Mouse (Mus musculus) intestine, postnatal 0 days (tissue): ENCODE results near the gene Armcx6. TPM values are rescaled to one million over a fixed set of nuclear protein-coding genes. Genes with fewer than 3 reads are reported as not detected.
A peak's percentile ranks its signal among the peaks of the same experiment; 100 is the strongest.

Experiments
- ATAC-seq: fragments of 200-750 bp; cut with Nextera tagmentation; 2 replicates; pipeline ENCODE4 v1.8.0; 2017; ENCODE audit warnings: mild to moderate bottlenecking, moderate TSS enrichment, moderate library complexity
- H3K27ac ChIP-seq: fragments of 300-500 bp; sonication (generic); 2 replicates; pipeline ENCODE4 v1.5.1; 2014; ENCODE audit warnings: mild to moderate bottlenecking, low read depth, low read length, moderate library complexity
- H3K27me3 ChIP-seq: fragments of 300-500 bp; sonication (generic); replicated peaks from 2 replicates; pipeline ENCODE4 v1.6.1; 2014; ENCODE audit warnings: low read length, mixed read lengths; ENCODE audit not compliant: control insufficient read depth, insufficient read depth
- H3K36me3 ChIP-seq: fragments of 300-500 bp; sonication (generic); 2 replicates; pipeline ENCODE4 v1.6.1; 2014; ENCODE audit warnings: mild to moderate bottlenecking, moderate library complexity; ENCODE audit not compliant: control insufficient read depth, insufficient read depth
- H3K4me1 ChIP-seq: fragments of 300-500 bp; sonication (generic); replicated peaks from 2 replicates; pipeline ENCODE4 v1.6.1; 2014; ENCODE audit warnings: antibody characterized with exemption, low read length, mixed read lengths; ENCODE audit not compliant: control insufficient read depth, insufficient read depth
- H3K4me2 ChIP-seq: fragments of 300-500 bp; sonication (generic); replicated peaks from 2 replicates; pipeline ENCODE4 v1.6.1; 2014; ENCODE audit warnings: low read depth, mild to moderate bottlenecking, moderate library complexity
- H3K4me3 ChIP-seq: fragments of 300-500 bp; sonication (generic); 2 replicates; pipeline ENCODE4 v1.5.1; 2014; ENCODE audit warnings: low read depth, low read length
- H3K9ac ChIP-seq: fragments of 300-500 bp; sonication (generic); 2 replicates; pipeline ENCODE4 v1.6.1; 2014; ENCODE audit warnings: mild to moderate bottlenecking, low read depth, low read length
- H3K9me3 ChIP-seq: fragments of 300-500 bp; sonication (generic); 2 replicates; pipeline ENCODE4 v1.6.1; 2016; ENCODE audit warnings: mixed run types; ENCODE audit not compliant: control insufficient read depth
- CTCF ChIP-seq: sonication (generic); IDR thresholded peaks from 2 replicates; pipeline ENCODE4 v1.5.1; 2016; ENCODE audit warnings: low read depth, mild to moderate bottlenecking, control low read depth, antibody characterized with exemption, moderate library complexity
- WGBS: fragments of 180-500 bp; shearing (Covaris S2); extraction: QIAGEN DNeasy Blood & Tissue Kit; methylation state at CpG from one replicate; pipeline ENCODE4 v1.1.7; 2014; 5-methylcytosine and 5-hydroxymethylcytosine counted together
- microRNA-seq: library from miRNA; unstranded; fragments of <30 nt; microRNA quantifications from one replicate; pipeline ENCODE4, GENCODE M21; 2016
- polyA plus RNA-seq: library from polyadenylated mRNA; unstranded; fragments of >200 nt; fragmentation: Nextera tagmentation; extraction: Ambion mirVana; gene quantifications from 2 replicates; pipeline ENCODE4 v1.2.1, GENCODE M21; 2015

Gene Armcx6
- polyA plus RNA-seq, 1 experiment from 2014 or later = 8.3 TPM

DNA sequence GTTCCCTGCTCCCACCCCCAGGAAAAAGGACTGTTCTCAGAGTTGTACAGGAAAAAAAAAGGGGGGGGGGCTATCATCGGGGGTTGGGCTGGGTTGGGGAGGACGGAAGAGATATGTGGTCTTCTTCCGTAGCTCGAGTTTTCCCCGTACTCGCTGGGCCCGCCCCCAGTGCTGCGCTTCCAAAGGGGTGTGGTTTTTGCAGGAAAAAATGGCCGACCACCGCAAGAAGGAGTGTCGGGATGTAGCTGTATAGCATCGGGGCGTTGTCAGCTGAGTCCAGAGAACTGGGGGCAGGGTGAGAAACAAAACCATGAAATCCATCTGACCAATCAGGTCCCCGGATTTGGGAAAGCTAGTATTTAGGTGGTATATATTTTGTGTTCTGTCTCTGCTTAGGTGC, 32.7 kb downstream of the Armcx6 start:
- no peaks in the 10 kb centered on the region for H3K9me3 ChIP-seq
- no peak for TF ChIP-seq CTCF
- no peaks in the 10 kb centered on the region for H3K36me3 ChIP-seq
- peak; percentile 74 for ATAC-seq
- H3K27me3 ChIP-seq = no peaks in the 10 kb centered on the region
- peak overlapping the region; percentile 46 for H3K4me3 ChIP-seq
- WGBS = 21% methylated on average over 14 of the region's 14 CpGs
- peak overlapping the region; percentile 40; the same call in 1 of the 2 replicates for H3K9ac ChIP-seq
- H3K4me2 ChIP-seq = peak overlapping the region; percentile 71
- no peaks in the 10 kb centered on the region for H3K4me1 ChIP-seq
- H3K27ac ChIP-seq = no peak overlapping the region

DNA sequence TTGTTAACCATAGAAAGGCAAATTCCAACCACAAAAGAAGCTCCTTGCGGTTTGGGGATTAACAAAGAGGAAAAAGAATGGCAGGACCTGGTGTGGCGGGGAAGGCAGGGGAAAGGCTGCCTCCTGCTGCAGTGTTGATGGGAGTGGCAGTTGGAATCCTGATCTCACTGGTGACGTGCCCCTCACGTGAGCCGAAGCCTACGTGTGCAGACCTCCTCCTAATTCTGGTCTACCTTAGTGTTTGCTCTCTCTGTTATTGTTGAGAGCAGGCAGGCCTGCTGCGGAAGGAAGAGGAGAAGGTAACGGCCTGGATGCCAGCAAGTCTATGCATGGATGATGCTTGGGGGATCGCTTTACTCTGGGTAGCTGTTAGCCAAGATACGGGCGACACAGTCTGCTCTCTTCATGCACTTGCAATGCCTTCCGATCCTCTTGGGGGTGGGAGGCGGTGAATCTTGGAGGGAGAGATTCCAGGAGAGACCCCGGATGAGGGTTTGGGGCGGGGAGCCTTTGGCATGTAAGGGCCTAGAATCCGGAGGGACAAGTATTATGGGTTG, 33.4 kb downstream of the Armcx6 start, which contains the start of gene Armcx1:
TSS of gene Armcx1 (plus strand) at position 212 of the 557 bp plus-strand sequence.
- no peaks in the 10 kb centered on the region for H3K36me3 ChIP-seq

GRCm38 (mm10) chrX:134716863-134717262, 34.4 kb downstream of the Armcx6 start:
- WGBS = 54% methylated on average over 3 of the region's 3 CpGs
- no peak overlapping the region for H3K9ac ChIP-seq
- H3K9me3 ChIP-seq = no peaks in the 10 kb centered on the region
- no peak for TF ChIP-seq CTCF
- no peaks in the 10 kb centered on the region for H3K4me1 ChIP-seq
- H3K4me3 ChIP-seq = no peak overlapping the region
- ATAC-seq = no peak
- H3K27me3 ChIP-seq = no peaks in the 10 kb centered on the region
- H3K4me2 ChIP-seq = no peak overlapping the region
- no peak overlapping the region for H3K27ac ChIP-seq
- H3K36me3 ChIP-seq = no peaks in the 10 kb centered on the region

More for the DNA sequence above, 33.4 kb downstream of the Armcx6 start, which contains the start of gene Armcx1:
- Histone ChIP-seq H3K27ac (peak within 1 kb of the TSS; percentile 36), H3K9me3 (no peaks in the 10 kb centered on the region), H3K4me1 (no peaks in the 10 kb centered on the region), H3K4me3 (peak within 1 kb of the TSS; percentile 46), H3K27me3 (no peaks in the 10 kb centered on the region), H3K9ac (peak within 1 kb of the TSS; percentile 40; the same call in 1 of the 2 replicates), H3K4me2 (peak within 1 kb of the TSS; percentile 71)
- ATAC-seq = peak; percentile 81
- WGBS = 21% methylated on average over 16 of the region's 16 CpGs
- TF ChIP-seq CTCF = peak; percentile 43

Small RNAs within 50 kb of the gene (microRNA-seq; reads per million reads assigned to microRNA genes)
- not detected for gene Mir7093

Other genes starting within 250 kb of the Armcx6 start
- gene Timm8a1, start 209.6 kb downstream of the Armcx6 start, polyA plus RNA-seq = 68.6 and 71.5 TPM in 2 replicates
- 0.81 and 0.83 TPM in 2 replicates for gene Btk, start 167.8 kb downstream of the Armcx6 start, polyA plus RNA-seq
- gene Rpl36a, start 165.8 kb downstream of the Armcx6 start, polyA plus RNA-seq = 308 and 311 TPM in 2 replicates
- 25.9 and 26.2 TPM in 2 replicates for gene Gla, start 150.3 kb downstream of the Armcx6 start, polyA plus RNA-seq
- 81.7 and 88.7 TPM in 2 replicates for gene Hnrnph2, start 150.2 kb downstream of the Armcx6 start, polyA plus RNA-seq
- 1.2 and 1.4 TPM in 2 replicates for gene Armcx4, start 64.9 kb downstream of the Armcx6 start, polyA plus RNA-seq
- gene Armcx1, start 33.5 kb downstream of the Armcx6 start, polyA plus RNA-seq = 12.1 and 12.9 TPM in 2 replicates
- gene Armcx3, start 5.2 kb upstream of the Armcx6 start, polyA plus RNA-seq = 38.1 and 38.6 TPM in 2 replicates
- 12.5 and 13.3 TPM in 2 replicates for gene Armcx2, start 57.8 kb upstream of the Armcx6 start, polyA plus RNA-seq
- gene Nxf2, start 213.3 kb upstream of the Armcx6 start, polyA plus RNA-seq = 0.12 TPM in 2 replicates